Mouse (Mus musculus) embryonic stem cell, embryonic (primary cell): Measurements from ENCODE around the gene Thop1.

Experiments used
- CTCF ChIA-PET, 4 experiments: fragments of 300-600 bp in 2 of 4; fragments of 350-600 bp in 2 of 4; sonication (Branson Sonifier 250); formaldehyde crosslinking; loops; one replicate each; lab custom pipeline; 2022; ENCODE audit warnings: inconsistent platforms in 2 of 4; lab: Charles Lee
- POLR2A ChIA-PET, 4 experiments: fragments of 300-600 bp in 2 of 4; fragments of 350-600 bp in 2 of 4; sonication (Branson Sonifier 250); formaldehyde crosslinking; loops; one replicate each; lab custom pipeline; 2022; ENCODE audit warnings: antibody characterized with exemption in 4 of 4, inconsistent platforms in 1 of 4; lab: Charles Lee

The Thop1 gene

DNA sequence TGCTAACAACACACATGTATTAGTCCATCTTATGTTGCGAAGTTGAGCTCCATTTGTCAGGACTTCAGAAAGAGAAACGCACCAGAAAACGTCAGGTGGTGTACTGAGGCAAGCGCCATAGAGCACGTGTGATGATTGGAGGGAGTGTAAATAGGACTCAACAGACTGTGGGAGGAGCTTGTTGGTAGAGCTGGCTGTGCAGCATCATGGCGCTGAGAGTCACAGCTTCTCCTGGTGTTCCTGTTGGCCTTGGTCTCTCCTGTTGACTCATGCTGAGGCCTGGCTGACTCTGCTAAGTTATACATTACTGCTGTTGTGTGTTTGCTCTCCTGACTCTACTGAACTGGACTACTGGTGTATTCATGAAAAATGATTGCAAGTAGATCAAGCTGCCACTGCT, 43.1 kb downstream of the Thop1 start:
- CTCF ChIA-PET = interaction anchor here in 3 of 4 experiments (0.5 to 1.3 kb wide), 4 partner anchors 16 to 874 kb away, joined by 3 to 15 read pairs (median 4); no protein-coding TSS in a partner anchor
- POLR2A ChIA-PET = interaction anchor here in 3 of 4 experiments (0.6 to 10.5 kb wide), 37 partner anchors 7 to 551 kb away, joined by 3 to 93 read pairs (median 4); partner anchors contain the start of genes Map2k2 (in 2 of the 3), Amh (in 1 of the 3), Eef2 (in 1 of the 3) and Gadd45b (in 1 of the 3)

DNA sequence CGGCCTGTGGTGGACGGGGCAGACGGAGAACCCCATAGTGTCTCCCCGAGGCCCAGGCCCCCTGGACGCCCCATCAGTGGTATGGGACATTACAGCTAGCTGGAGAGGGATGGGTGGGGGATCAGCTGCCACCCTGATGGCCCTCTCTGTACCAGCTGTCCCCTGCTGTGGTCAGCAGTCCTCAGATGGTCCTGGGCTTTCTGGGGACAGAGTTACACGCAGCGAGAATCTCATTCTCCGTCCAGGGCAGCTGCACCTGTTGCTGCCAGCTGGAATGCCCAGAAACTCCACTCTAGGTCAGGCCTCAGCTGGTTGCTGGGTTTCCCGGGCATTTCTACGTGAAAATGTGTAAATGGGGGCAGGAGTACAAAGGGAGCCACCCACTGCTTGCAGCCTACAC, 49.8 kb downstream of the Thop1 start:
- POLR2A ChIA-PET = interaction anchor here in 3 of 4 experiments (0.6 to 10.5 kb wide), 9 partner anchors 9 to 48 kb away, joined by 3 to 93 read pairs (median 4); partner anchors contain the start of genes Map2k2 (in 3 of the 3) and Pias4 (in 1 of the 3)
- CTCF ChIA-PET = no interaction called here

DNA sequence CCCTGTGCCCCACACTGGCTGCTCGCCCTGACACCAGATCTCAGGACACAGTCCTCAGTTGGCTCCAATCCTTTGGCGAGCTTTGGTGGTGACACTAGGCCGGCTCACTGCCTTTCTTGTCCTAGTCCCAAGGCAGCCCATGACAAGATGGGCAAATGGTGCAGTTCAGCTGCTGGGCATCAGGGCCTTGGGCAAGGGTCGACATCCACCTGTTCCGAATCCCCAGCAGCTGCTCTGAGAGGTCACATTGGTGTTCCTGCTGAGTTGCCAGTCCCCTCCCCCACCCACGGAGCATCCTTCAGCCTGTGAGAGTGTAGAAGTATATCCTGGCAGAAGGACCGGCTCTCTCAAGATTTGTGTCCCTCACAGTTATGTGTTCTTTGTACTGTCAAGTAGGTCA, 50.8 kb downstream of the Thop1 start:
- ChIA-PET POLR2A (interaction anchor here in 3 of 4 experiments (0.9 to 10.5 kb wide), 12 partner anchors 9 to 55 kb away, joined by 3 to 93 read pairs (median 4); partner anchors contain the start of genes Map2k2 (in 3 of the 3) and Eef2 (in 1 of the 3)), CTCF (interaction anchor here in 2 of 4 experiments (0.6 to 0.9 kb wide), 2 partner anchors 15 to 295 kb away, joined by 3 read pairs; partner anchors contain the start of gene Map2k2 (in 1 of the 2))

DNA sequence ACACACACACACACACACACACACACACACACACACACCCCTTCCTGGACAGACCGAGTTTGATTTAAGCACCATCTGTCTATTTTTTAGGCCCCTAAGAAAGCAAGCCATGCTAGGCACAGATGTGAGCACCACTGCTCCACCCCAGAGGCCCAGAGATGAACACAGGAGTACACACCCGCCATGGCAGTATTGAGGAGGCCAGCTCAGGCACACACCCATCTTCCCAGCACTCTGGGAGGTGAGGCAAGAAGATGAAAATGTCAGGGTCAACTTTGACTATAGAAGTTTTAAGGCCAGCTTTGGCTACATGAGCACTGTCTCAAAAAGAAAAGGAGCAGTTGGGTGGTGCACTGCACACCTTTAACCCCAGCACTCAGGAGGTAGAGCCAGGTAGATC, 53.1 kb downstream of the Thop1 start:
- ChIA-PET CTCF (no interaction called here), POLR2A (interaction anchor here in 3 of 4 experiments (0.6 to 10.5 kb wide), 4 partner anchors 17 to 53 kb away, joined by 3 to 93 read pairs (median 22); partner anchors contain the start of genes Map2k2 (in 2 of the 3) and Eef2 (in 1 of the 3))

DNA sequence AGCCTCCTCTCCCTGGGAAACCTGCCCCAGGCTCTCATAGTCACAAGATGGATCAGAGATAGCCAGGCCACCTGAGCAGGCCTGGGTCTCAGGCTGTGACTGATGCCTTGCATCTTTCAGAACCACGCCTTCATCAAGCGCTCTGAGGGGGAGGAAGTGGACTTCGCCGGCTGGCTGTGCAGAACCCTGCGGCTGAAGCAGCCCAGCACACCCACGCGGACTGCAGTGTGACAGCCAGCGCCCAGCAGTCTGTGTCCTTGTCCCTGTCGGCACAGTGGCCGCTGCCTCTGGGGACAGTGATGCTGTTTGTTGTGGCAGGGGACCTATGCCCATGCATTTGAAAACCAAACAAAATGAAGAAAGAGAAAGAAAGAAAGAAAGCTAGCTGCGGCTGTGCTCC, 53.7 kb downstream of the Thop1 start:
- POLR2A ChIA-PET = interaction anchor here in 3 of 4 experiments (0.6 to 5.2 kb wide), 5 partner anchors 9 to 53 kb away, joined by 3 to 46 read pairs (median 13); partner anchors contain the start of genes Map2k2 (in 2 of the 3) and Eef2 (in 1 of the 3)
- CTCF ChIA-PET = interaction anchor here in 1 of 4 experiments (0.7 to 1.4 kb wide), 2 partner anchors 17 to 41 kb away, joined by 3 read pairs; no protein-coding TSS in a partner anchor
